Mouse (Mus musculus): ENCODE results near the gene Islr2. TPM values are rescaled to one million over a fixed set of nuclear protein-coding genes. Genes with fewer than 3 reads are reported as not detected.

Islr2 gene
- total RNA-seq, 1 experiment = 12.8 TPM

DNA sequence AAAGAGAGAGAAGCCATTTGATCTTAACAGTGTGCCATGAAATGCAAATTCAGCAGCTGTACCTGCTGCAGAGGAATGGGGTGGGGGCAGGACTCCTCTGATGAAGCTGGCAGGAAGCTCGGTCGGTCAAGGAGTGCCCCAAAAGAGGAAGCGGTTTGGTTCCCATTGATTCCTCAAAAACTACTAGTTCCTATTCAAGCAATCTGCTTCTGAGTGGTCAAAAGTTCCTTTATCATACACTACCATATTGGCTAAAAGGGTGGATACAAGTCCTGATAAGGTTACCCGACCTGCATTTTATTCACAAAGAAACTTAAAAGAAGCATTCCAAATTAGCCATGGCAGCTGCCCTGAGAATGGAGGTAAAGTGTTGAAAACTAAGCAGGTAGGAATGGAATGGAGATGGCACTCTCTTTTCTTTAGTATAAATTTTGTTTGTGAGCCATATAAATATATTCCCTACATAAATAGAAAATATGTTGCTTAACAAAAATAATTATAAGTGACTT, 42.0 kb upstream of the Islr2 start:
- TF ChIP-seq HCFC1 (IDR thresholded peaks at IDR 0.05; ENCODE audit: borderline replicate concordance, insufficient read depth, low read length) (no peak), ZNF384 (IDR thresholded peaks at IDR 0.05; ENCODE audit: low read depth, low read length) (no peak), MAFK (IDR thresholded peaks at IDR 0.05; ENCODE audit: insufficient read depth, low read depth, low read length) (no peak), ZC3H11A (IDR thresholded peaks at IDR 0.05; ENCODE audit: borderline replicate concordance, low read depth, low read length) (no peak), CHD2 (IDR thresholded peaks at IDR 0.05; ENCODE audit: low read depth, low read length) (no peak)
- Histone ChIP-seq H3K4me1 (ENCODE audit: control insufficient read depth in 2 of 2, insufficient read depth in 2 of 2, low read length in 2 of 2, poor library complexity in 1 of 2) (peaks cover 11 to 17% of the 10 kb centered on the region in 2 experiments), H3K36me3 (ENCODE audit: control insufficient read depth, insufficient read depth, low read length, poor library complexity, severe bottlenecking) (peaks cover 32% of the 10 kb centered on the region), H3K9me3 (ENCODE audit: control insufficient read depth, insufficient read depth, low read depth, low read length) (no peaks in the 10 kb centered on the region), H3K27ac (ENCODE audit: insufficient read depth, low read depth, low read length, poor library complexity, severe bottlenecking) (peak overlapping the region; percentile 9; the same call in 1 of the 2 replicates), H3K9ac (ENCODE audit: insufficient read depth, low read depth, low read length, poor library complexity, severe bottlenecking) (peak overlapping the region; percentile 34; the same call in 1 of the 2 replicates), H3K4me3 (ENCODE audit: insufficient read depth in 1 of 2, low read depth in 1 of 2, low read length in 2 of 2, poor library complexity in 1 of 2, severe bottlenecking in 1 of 2) (peak overlapping the region; percentile 85 to 99)
- DNase-seq (ENCODE audit: low read depth, low spot score) = no peak
- in situ Hi-C loops (cut with MboI; ENCODE audit: low sequenced_read_pairs in 2 of 2, unreplicated experiment in 2 of 2) = no loop called here

DNA sequence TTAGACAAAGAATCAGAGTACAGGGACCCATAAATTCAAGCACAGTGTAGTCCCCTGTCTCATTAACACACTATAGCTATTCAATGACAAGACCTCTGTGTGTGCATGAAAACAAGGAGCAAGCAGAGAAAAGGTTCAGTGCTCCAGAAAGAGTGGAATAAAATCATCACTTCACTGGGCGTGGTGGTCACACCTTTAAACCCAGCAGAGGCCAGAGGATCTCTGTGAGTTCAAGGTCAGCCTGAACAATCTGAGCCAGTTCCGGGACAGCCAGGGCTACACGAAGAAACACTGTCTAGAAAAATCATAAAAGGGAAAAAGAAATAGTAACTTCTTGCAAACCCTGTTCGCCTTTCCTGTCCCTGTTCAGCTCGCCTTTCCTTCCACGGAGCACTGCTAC, 39.6 kb upstream of the Islr2 start:
- Histone ChIP-seq H3K9ac (ENCODE audit: insufficient read depth, low read depth, low read length, poor library complexity, severe bottlenecking) (no peak overlapping the region), H3K36me3 (ENCODE audit: control insufficient read depth, insufficient read depth, low read length, poor library complexity, severe bottlenecking) (peaks cover 39% of the 10 kb centered on the region), H3K27ac (ENCODE audit: insufficient read depth, low read depth, low read length, poor library complexity, severe bottlenecking) (peak overlapping the region; percentile 65; the same call in 1 of the 2 replicates), H3K4me1 (ENCODE audit: control insufficient read depth in 2 of 2, insufficient read depth in 2 of 2, low read length in 2 of 2, poor library complexity in 1 of 2) (peaks cover 15 to 20% of the 10 kb centered on the region in 2 experiments), H3K9me3 (ENCODE audit: control insufficient read depth, insufficient read depth, low read depth, low read length) (no peaks in the 10 kb centered on the region), H3K4me3 (ENCODE audit: insufficient read depth in 1 of 2, low read depth in 1 of 2, low read length in 2 of 2, poor library complexity in 1 of 2, severe bottlenecking in 1 of 2) (peak overlapping the region in 1 of 2 experiments; percentile 5; a peak in 1 of 4 replicates)
- no peak for TF ChIP-seq MAFK (IDR thresholded peaks at IDR 0.05; ENCODE audit: insufficient read depth, low read depth, low read length)
- TF ChIP-seq ZNF384 (IDR thresholded peaks at IDR 0.05; ENCODE audit: low read depth, low read length) = no peak
- no peak for TF ChIP-seq HCFC1 (IDR thresholded peaks at IDR 0.05; ENCODE audit: borderline replicate concordance, insufficient read depth, low read length)
- TF ChIP-seq CHD2 (IDR thresholded peaks at IDR 0.05; ENCODE audit: low read depth, low read length) = no peak
- TF ChIP-seq ZC3H11A (IDR thresholded peaks at IDR 0.05; ENCODE audit: borderline replicate concordance, low read depth, low read length) = no peak
- DNase-seq (ENCODE audit: low read depth, low spot score) = no peak
- in situ Hi-C loops (cut with MboI; ENCODE audit: low sequenced_read_pairs in 2 of 2, unreplicated experiment in 2 of 2) = no loop called here

DNA sequence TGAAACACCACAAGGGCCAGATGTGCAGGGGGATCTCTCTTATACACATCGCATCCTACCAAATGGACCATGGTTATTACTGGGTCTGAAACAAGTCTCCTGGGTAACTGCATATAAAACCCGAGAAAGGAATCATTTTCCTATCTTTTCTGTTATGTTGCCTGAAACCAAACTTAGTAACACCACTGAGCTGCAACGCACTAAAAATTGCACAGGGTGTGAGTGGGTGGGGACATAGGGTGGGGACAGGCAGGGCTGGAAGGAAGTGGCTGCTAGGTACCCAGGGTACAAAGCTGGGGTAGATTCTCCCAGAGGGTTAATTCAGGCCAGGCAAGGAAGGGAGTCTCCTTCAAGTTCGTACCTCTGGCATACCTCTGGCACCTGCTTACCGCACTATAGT, 38.6 kb upstream of the Islr2 start:
- no peaks in the 10 kb centered on the region for H3K9me3 ChIP-seq (ENCODE audit: control insufficient read depth, insufficient read depth, low read depth, low read length)
- peaks cover 45% of the 10 kb centered on the region for H3K36me3 ChIP-seq (ENCODE audit: control insufficient read depth, insufficient read depth, low read length, poor library complexity, severe bottlenecking)
- no peak for DNase-seq (ENCODE audit: low read depth, low spot score)
- peak overlapping the region; percentile 51; the same call in 1 of the 2 replicates for H3K9ac ChIP-seq (ENCODE audit: insufficient read depth, low read depth, low read length, poor library complexity, severe bottlenecking)
- H3K4me3 ChIP-seq (ENCODE audit: insufficient read depth in 1 of 2, low read depth in 1 of 2, low read length in 2 of 2, poor library complexity in 1 of 2, severe bottlenecking in 1 of 2) = peak overlapping the region in 1 of 2 experiments; percentile 32; a peak in 2 of 4 replicates
- H3K4me1 ChIP-seq (ENCODE audit: control insufficient read depth in 2 of 2, insufficient read depth in 2 of 2, low read length in 2 of 2, poor library complexity in 1 of 2) = peaks cover 13 to 23% of the 10 kb centered on the region in 2 experiments
- TF ChIP-seq ZC3H11A (IDR thresholded peaks at IDR 0.05; ENCODE audit: borderline replicate concordance, low read depth, low read length) = no peak
- TF ChIP-seq CHD2 (IDR thresholded peaks at IDR 0.05; ENCODE audit: low read depth, low read length) = no peak
- no peak for TF ChIP-seq MAFK (IDR thresholded peaks at IDR 0.05; ENCODE audit: insufficient read depth, low read depth, low read length)
- no peak for TF ChIP-seq HCFC1 (IDR thresholded peaks at IDR 0.05; ENCODE audit: borderline replicate concordance, insufficient read depth, low read length)
- no peak for TF ChIP-seq ZNF384 (IDR thresholded peaks at IDR 0.05; ENCODE audit: low read depth, low read length)
- in situ Hi-C loops (cut with MboI; ENCODE audit: low sequenced_read_pairs in 2 of 2, unreplicated experiment in 2 of 2) = no loop called here
- H3K27ac ChIP-seq (ENCODE audit: insufficient read depth, low read depth, low read length, poor library complexity, severe bottlenecking) = peak overlapping the region; percentile 80; the same call in 1 of the 2 replicates

DNA sequence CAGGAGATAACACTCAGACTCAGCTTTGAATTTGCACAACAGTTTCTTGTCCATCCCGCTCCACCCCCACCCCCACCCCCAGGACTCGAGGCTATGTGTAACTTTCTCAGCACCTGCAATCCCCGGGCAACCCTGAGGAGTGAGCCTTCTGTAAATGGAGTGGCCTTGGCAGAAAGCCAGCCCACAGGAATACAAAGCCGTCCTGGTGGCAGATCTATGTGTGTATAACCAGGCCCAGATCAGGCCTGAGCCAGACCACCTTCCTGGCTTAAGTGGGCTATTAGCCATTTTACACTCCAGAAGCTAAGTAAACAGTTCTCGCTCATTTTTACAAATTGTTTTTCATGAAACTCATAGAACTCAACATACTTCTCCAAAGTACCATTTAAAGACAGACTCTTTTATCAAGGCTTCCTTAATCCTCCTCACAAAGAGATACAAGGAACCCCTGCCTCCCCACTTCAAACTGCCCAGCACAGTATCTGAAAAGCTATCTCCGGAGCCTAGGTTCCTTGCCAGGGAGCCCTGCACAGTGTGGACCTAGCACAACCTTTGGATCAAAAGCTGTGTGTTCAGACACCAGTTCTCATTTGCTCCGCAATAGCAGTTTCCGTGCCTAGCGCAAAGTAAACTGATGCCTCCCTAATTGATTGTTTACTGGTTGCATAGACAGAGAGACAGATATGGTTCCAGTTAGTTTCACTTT, 37.8 kb upstream of the Islr2 start:
- Histone ChIP-seq H3K27ac (ENCODE audit: insufficient read depth, low read depth, low read length, poor library complexity, severe bottlenecking) (peak overlapping the region; percentile 80; the same call in 1 of the 2 replicates), H3K4me3 (ENCODE audit: insufficient read depth in 1 of 2, low read depth in 1 of 2, low read length in 2 of 2, poor library complexity in 1 of 2, severe bottlenecking in 1 of 2) (peak overlapping the region in 1 of 2 experiments; percentile 32; a peak in 2 of 4 replicates)
- in situ Hi-C loops (cut with MboI; ENCODE audit: low sequenced_read_pairs in 2 of 2, unreplicated experiment in 2 of 2) = no loop called here

More for the DNA sequence above, 37.8 kb upstream of the Islr2 start:
- Histone ChIP-seq H3K4me1 (ENCODE audit: control insufficient read depth in 2 of 2, insufficient read depth in 2 of 2, low read length in 2 of 2, poor library complexity in 1 of 2) (peaks cover 13 to 23% of the 10 kb centered on the region in 2 experiments), H3K9me3 (ENCODE audit: control insufficient read depth, insufficient read depth, low read depth, low read length) (no peaks in the 10 kb centered on the region), H3K36me3 (ENCODE audit: control insufficient read depth, insufficient read depth, low read length, poor library complexity, severe bottlenecking) (peaks cover 45% of the 10 kb centered on the region), H3K9ac (ENCODE audit: insufficient read depth, low read depth, low read length, poor library complexity, severe bottlenecking) (peak overlapping the region; percentile 47; the same call in 1 of the 2 replicates)
- TF ChIP-seq ZNF384 (IDR thresholded peaks at IDR 0.05; ENCODE audit: low read depth, low read length) (no peak), MAFK (IDR thresholded peaks at IDR 0.05; ENCODE audit: insufficient read depth, low read depth, low read length) (no peak), ZC3H11A (IDR thresholded peaks at IDR 0.05; ENCODE audit: borderline replicate concordance, low read depth, low read length) (no peak), CHD2 (IDR thresholded peaks at IDR 0.05; ENCODE audit: low read depth, low read length) (no peak), HCFC1 (IDR thresholded peaks at IDR 0.05; ENCODE audit: borderline replicate concordance, insufficient read depth, low read length) (no peak)
- DNase-seq (ENCODE audit: low read depth, low spot score) = peak; percentile 68
